Mouse (Mus musculus): Measurements from ENCODE around the gene Dpp3.

- no peak for TF ChIP-seq CTCF (IDR thresholded peaks at IDR 0.05; ENCODE audit: low read depth, low read length)
- no peak for TF ChIP-seq POLR2A (IDR thresholded peaks at IDR 0.05; ENCODE audit: borderline replicate concordance, low read depth, low read length)
Observed at GRCm38 (mm10) chr19:4905979-4906794, 21.9 kb downstream of the Dpp3 start, which contains the start of gene Bbs1.

Measured in bone marrow macrophage, adult 2 months (primary cell).